Mouse (Mus musculus): ENCODE data around the gene Ddx39b.

- TF ChIP-seq GATA1 (IDR thresholded peaks at IDR 0.05; ENCODE audit: low read length) = no peak
- no peak for TF ChIP-seq TAL1 (IDR thresholded peaks at IDR 0.05; ENCODE audit: low read length)
These were observed 44.4 kb upstream of the Ddx39b start for GRCm38 (mm10) chr17:35197126-35197525.
